Mouse (Mus musculus): ENCODE data around the gene Celf2. TPM values are rescaled to one million over a fixed set of nuclear protein-coding genes. Genes with fewer than 3 reads are reported as not detected.
A peak's percentile ranks its signal among the peaks of the same experiment; 100 is the strongest.

Celf2 gene
- total RNA-seq, 2 experiments from 2014 or later, result 120 to 122 TPM

GRCm38 (mm10) chr2:7395473-7395872, 113.9 kb downstream of the Celf2 start:
- DNase-seq (ENCODE audit: low spot score in 2 of 2), result no peak

GRCm38 (mm10) chr2:7392500-7392899, 116.9 kb downstream of the Celf2 start:
- no peak for DNase-seq (ENCODE audit: low spot score in 2 of 2)

DNA sequence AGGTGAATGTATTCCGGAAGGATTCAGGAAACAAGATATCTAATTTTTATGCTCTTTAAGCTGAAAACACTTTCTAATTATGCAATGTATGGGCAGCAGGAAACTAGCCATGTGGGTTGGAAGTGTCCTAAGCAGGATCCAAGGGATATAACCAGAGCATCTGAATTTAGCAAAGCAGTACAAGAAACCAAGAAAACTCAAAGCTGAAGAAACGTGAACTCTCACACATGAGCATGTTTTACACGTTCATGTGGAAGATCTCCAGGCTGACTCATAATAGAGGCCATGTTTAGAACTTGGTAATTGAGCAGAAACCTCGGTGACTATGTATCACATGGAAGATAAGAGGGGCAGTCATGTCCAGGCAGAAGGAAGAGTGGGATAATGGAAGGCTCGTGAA, 120.1 kb downstream of the Celf2 start:
- DNase-seq (ENCODE audit: low spot score in 2 of 2), result no peak

GRCm38 (mm10) chr2:7378736-7379135, 130.6 kb downstream of the Celf2 start:
- DNase-seq (ENCODE audit: low spot score in 2 of 2), result no peak

GRCm38 (mm10) chr2:7377878-7378277, 131.5 kb downstream of the Celf2 start:
- DNase-seq (ENCODE audit: low spot score in 2 of 2), result no peak

GRCm38 (mm10) chr2:7367738-7368137, 141.6 kb downstream of the Celf2 start:
- DNase-seq (ENCODE audit: low spot score in 2 of 2), result no peak

DNA sequence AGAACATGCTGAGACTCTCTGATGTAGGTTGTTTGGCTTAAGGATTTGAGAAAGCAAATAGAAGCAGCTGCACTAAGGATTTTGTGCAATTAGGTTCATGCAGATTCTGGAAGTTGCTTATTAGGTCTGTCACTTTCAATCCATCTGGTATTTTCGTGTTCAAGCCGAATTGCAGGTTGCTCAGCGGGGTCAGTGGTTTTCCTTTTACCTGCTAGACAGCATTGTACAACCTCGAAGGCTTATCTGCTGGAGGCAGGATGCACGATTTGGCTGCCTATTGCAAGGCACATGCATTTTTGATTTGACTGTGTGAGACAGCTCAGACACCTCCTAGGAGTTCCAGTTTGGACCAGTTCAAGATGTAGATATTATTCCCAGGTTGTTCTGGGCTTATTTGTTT, 149.8 kb downstream of the Celf2 start:
- no peak for DNase-seq (ENCODE audit: low spot score in 2 of 2)

- DNase-seq (ENCODE audit: low spot score in 2 of 2), result no peak
Observed at GRCm38 (mm10) chr2:7358816-7359215, 150.5 kb downstream of the Celf2 start.

GRCm38 (mm10) chr2:7351234-7351633, 158.1 kb downstream of the Celf2 start:
- DNase-seq (ENCODE audit: low spot score in 2 of 2), result no peak

DNA sequence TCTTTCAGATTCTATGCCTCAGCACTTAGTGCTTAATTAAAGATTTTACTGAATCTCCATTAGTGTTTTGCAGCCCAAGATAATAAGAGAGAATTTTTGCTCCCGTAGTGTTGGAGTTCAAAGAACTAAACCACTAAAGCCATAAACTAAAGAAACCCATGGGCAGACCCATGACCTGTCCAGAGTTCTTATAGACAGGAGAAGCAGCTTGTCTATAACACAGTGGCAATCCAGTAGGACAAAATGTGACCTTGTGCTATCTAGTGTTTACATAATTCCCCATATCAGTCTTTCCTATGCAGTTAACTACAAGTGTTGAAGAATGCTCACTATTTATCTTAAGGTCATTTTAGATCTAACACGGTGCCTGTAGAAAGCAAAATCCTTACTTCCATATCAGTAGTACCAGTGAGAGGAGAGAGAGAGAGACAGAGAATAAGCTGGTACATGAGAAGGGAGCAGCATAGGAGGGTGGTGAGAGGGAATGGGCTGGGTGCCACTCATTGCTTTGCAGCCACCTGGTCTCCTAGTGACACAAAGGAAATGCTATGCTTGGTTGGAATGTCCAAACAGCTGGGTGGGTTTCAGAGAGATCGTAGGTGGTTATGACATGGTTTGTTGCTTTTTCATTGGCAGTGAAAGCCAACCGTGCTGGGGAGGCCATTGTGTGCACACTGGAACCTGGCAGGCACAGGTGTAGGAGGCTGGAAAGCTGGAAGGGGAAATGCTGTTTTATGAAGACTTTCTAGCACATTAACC, 162.5 kb downstream of the Celf2 start:
- DNase-seq (ENCODE audit: low spot score in 2 of 2), result peak in 1 of 2 experiments; percentile 6

DNA sequence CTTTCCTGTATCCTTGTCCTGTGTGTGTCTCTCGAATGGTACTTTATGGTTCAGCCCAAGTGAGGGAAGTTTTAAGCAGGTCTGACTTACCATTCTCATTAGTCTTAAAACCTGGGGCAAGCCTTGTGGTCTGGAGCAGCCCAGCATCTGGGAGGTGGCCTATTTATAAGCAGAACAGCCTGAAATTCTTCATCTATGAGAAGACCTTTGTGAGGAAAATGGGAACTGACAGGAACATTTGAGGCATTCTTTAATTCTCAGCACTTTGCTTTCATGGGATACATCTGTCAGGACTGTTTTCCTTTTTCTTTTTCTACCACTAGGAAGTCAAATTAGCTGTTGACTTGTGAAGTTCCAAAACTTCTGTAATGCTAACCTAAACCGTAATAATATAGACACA, 164.4 kb downstream of the Celf2 start:
- DNase-seq (ENCODE audit: low spot score in 2 of 2), result no peak

DNA sequence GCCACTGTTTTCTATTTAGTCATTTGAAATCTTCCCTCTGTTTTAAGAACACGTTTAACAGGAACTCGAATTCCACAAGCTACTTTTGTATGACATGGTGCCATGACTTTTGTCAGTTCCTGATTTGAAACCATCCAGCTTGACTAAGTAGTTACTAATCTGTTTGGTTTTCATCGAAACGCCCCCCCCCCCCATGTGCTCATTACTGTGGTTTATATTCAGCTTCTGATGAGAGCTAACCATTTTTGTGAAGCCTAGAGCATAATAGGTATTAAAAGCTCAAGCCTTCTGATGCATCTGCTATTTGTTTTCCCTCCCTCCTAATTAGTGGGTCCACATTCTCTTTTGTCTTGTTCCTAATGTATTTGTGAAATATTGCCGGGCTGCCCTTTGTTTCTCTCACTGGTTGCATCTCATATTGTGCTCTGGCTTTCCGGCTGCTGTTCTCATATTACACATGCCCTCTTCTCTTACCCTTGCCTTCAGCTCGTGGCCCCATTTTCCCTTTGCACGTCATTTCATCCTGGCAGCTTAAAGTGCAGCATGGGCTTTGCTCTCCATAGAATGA, 166.4 kb downstream of the Celf2 start:
- DNase-seq (ENCODE audit: low spot score in 2 of 2), result no peak

- DNase-seq (ENCODE audit: low spot score in 2 of 2), result no peak
Observed at GRCm38 (mm10) chr2:7334846-7335245, 174.5 kb downstream of the Celf2 start.

- DNase-seq (ENCODE audit: low spot score in 2 of 2), result no peak
Observed at GRCm38 (mm10) chr2:7328018-7328899, 181.1 kb downstream of the Celf2 start.

DNA sequence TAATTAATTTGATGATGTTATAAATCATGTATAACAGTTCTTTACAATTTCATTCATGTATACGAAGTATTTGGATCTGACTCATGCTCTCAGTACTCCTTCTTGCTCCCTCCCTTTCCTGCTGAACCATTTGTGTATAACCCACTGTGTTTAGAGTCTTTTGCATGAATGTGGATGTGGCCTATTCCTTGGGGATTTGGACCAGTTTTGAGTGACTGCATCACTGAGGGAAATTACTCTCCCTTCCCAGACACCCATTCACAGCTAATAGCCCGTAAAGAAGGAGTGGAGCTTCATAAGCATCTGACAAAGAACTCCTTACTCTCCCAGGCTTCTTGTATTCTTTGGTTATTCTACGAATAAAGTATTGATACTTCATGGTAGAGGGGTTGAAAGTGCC, 189.6 kb downstream of the Celf2 start:
- DNase-seq (ENCODE audit: low spot score in 2 of 2), result no peak

- DNase-seq (ENCODE audit: low spot score in 2 of 2), result no peak
Observed at GRCm38 (mm10) chr2:7311776-7312175, 197.6 kb downstream of the Celf2 start.

GRCm38 (mm10) chr2:7310840-7311182, 198.6 kb downstream of the Celf2 start:
- DNase-seq (ENCODE audit: low spot score in 2 of 2), result no peak

- DNase-seq (ENCODE audit: low spot score in 2 of 2), result no peak
Observed at GRCm38 (mm10) chr2:7310129-7310839, 199.1 kb downstream of the Celf2 start.

DNA sequence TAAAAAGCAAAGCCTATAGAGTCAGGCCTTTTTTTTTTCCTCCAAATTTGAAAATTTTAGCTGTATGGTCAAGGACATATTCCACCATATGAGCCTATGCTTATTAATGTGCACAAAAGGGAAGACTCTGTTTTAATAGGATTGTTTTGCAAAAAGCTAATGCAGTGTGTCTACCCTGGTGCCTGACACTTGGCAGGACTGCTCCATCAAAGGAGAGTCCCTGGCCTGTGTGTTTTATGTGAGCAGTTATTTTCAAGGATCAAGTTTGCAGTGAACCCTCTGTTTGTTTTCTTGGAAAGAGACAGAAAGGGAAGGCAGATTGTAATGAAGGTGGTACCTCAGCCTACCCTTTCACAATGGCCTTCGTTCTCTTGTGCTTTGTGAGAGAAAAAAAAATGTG, 200.0 kb downstream of the Celf2 start:
- DNase-seq (ENCODE audit: low spot score in 2 of 2), result no peak

- DNase-seq (ENCODE audit: low spot score in 2 of 2), result no peak
Observed at GRCm38 (mm10) chr2:7308731-7309130, 200.6 kb downstream of the Celf2 start.

DNA sequence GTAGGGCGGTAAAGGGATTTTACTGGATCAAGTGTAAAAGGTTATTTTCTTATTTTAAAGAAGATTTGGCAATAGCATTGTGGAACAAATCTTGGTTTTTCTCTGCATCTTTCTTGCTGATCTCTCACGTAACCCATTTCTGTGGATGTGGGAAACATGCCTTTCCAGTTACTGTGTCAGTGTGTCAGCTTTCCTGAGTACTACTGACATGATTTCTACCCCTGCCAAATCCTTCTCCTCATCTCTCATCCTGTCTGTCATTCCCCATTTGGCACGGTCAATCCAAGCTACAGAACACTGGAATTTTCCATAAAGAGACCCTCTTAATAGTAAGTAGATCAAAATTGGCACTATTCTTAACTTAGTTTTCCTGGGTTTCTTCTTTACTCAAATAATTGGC, 221.9 kb downstream of the Celf2 start:
- DNase-seq (ENCODE audit: low spot score in 2 of 2), result no peak

DNA sequence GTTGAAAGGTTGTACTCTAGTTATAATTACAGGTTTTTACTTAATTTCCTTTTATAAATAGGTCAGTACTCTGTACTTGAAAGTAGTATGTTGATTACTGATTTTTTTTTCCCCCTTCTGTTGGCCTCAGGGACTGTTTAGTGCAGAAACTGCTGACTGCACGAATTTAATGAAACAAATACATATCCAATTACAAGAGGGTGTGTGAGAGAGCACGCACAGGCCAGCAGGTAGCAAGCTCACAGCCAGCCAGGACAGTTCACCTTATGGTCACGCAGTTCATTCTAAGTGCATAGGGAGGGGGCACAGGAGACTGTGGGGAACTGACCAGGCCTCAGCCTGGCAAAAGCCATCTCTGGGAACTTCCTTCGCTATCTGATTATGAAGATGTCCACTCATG, 236.1 kb downstream of the Celf2 start:
- no peak for DNase-seq (ENCODE audit: low spot score in 2 of 2)
